Mouse (Mus musculus): ENCODE results near the gene Tnrc6c. TPM values are rescaled to one million over a fixed set of nuclear protein-coding genes. Genes with fewer than 3 reads are reported as not detected.
"Not testable (repeated sequence)": the region's sequence is repeated elsewhere in the genome, so short reads cannot be mapped to it uniquely, and the experiment has no call there.

Gene Tnrc6c
- total RNA-seq, 1 experiment from 2014 or later, result 60.8 TPM

- ATAC-seq (ENCODE audit: extremely low read depth, insufficient number of reproducible peaks, low FRiP score, poor library complexity, severe bottlenecking), result peak; percentile 17; the same call in 1 of the 2 replicates
Measured at GRCm38 (mm10) chr11:117779434-117780198, 125.5 kb downstream of the Tnrc6c start.

- no peak for ATAC-seq (ENCODE audit: extremely low read depth, insufficient number of reproducible peaks, low FRiP score, poor library complexity, severe bottlenecking)
Measured at GRCm38 (mm10) chr11:117780199-117780515, 126.1 kb downstream of the Tnrc6c start.

- peak; percentile 64 for ATAC-seq (ENCODE audit: extremely low read depth, insufficient number of reproducible peaks, low FRiP score, poor library complexity, severe bottlenecking)
Measured at GRCm38 (mm10) chr11:117780582-117781111, 126.6 kb downstream of the Tnrc6c start.

GRCm38 (mm10) chr11:117781199-117781821, 127.2 kb downstream of the Tnrc6c start:
- peak; percentile 14 for ATAC-seq (ENCODE audit: extremely low read depth, insufficient number of reproducible peaks, low FRiP score, poor library complexity, severe bottlenecking)

DNA sequence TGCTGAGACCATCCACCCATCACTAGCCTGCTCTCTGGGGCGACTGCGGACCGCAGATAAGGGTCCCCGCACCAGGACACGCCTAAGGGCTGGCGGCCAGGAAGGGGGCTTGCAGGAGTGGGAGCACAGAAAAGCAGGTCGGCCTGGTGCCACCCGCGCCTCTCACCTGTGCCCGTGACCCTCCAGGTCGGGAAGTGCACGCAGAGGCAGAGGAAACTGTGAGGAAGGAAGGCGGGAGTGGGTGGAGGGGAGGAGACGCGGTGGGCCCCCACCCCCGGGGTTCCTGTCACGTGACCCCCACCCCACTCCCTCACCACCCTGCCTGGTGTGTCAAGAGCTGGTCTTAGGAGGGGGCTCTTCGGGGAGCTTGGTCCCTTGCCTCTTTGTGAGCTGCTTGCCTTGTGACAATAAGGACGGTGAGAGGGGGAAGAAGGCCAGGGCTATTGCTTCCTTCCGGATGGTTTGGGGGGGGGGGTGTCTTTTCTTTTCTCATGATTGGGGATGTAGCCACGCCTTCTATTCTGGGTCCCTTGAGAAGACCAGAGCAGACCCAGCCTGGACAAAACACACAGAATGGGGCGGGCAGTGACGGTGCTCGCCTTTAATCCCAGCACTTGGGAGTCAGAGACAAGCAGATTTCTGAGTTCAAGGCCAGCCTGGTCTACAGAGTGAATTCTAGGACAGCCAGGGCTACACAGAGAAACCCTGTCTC, 128.1 kb downstream of the Tnrc6c start, which contains the start of the genes Tmc8 and Tmc6:
Gene Tmc8 (plus strand): TSS at position 84 of the 712 bp plus-strand sequence.
Gene Tmc6 (minus strand): TSS at position 206 of the 712 bp plus-strand sequence.
- peak; percentile 13 for ATAC-seq (ENCODE audit: extremely low read depth, insufficient number of reproducible peaks, low FRiP score, poor library complexity, severe bottlenecking)

DNA sequence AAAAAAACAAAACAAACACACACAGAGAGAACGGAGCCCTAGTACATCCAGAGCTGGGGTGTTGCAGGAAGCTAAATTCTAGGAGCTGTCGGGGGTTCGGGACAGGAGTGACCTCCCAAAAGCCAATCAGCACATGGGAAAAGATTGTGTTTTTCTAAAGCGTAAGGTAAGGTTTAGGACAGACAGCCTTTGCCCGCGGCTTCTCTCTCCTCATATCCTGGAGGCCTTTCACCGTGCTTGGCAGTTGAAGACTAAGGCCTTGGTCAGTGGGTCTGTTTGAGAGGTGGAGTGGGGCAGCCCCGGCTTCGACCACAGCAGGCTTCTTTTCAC, 128.6 kb downstream of the Tnrc6c start:
- no peak for ATAC-seq (ENCODE audit: extremely low read depth, insufficient number of reproducible peaks, low FRiP score, poor library complexity, severe bottlenecking)

- ATAC-seq (ENCODE audit: extremely low read depth, insufficient number of reproducible peaks, low FRiP score, poor library complexity, severe bottlenecking), result peak; percentile 6; the same call in 1 of the 2 replicates
Measured at GRCm38 (mm10) chr11:117783089-117783488, 129.0 kb downstream of the Tnrc6c start.

GRCm38 (mm10) chr11:117783683-117784309, 129.7 kb downstream of the Tnrc6c start:
- ATAC-seq (ENCODE audit: extremely low read depth, insufficient number of reproducible peaks, low FRiP score, poor library complexity, severe bottlenecking), result no peak

DNA sequence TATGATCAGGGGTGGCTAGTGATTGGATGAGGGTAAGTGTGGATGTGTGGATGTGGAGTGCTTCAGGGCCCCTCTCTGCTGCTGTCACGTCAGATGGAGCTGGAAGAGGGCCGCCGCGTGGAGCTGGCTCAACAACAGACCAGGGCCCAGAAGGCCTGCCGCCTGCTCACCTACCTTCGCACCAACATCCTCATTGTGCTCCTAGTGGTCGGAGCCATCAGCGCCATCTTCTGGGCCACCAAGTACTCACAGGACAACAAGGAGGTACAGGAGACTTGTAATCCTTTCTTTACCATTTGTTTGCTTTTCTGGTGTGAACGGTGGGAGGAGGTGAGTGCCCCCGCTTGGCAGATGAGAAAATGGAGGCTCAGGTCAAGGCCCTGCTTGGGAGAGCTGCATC, 132.2 kb downstream of the Tnrc6c start:
- ATAC-seq (ENCODE audit: extremely low read depth, insufficient number of reproducible peaks, low FRiP score, poor library complexity, severe bottlenecking), result peak; percentile 56

DNA sequence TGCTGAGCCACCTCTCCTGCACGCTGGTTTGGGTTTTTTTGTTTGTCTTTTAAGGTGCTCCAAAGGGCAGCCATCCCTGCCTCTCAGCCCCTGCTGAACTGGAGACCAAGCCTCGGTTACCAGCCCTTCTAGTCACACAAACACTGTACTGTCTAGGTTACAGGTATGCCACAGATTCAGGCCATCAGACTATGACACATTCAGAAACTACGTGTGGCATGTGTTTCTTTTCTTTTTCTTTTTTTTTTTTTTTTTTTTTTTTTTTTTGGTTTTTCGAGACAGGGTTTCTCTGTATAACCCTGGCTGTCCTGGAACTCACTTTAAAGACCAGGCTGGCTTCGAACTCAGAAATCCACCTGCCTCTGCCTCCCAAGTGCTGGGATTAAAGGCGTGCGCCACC, 134.4 kb downstream of the Tnrc6c start:
- not testable (repeated sequence) for ATAC-seq (ENCODE audit: extremely low read depth, insufficient number of reproducible peaks, low FRiP score, poor library complexity, severe bottlenecking)

DNA sequence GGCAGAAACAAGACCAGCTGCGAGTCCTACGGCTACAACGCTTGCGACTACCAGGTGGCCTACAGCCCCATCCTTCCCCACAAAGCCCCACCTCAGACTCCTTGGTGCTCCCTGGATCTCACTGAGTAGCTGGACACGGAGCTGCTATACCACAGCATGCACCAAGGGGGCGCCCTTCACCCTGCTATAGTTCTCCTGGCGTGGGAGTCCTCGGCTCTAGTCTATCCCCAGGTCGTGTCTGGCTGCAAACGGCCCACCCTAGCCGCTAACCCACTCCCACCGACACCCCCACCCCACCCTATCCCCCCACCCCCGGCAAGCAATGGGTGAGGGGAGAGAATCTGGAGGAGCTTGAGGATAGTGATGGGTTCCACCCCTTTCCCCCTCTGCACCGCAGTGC, 136.2 kb downstream of the Tnrc6c start:
- ATAC-seq (ENCODE audit: extremely low read depth, insufficient number of reproducible peaks, low FRiP score, poor library complexity, severe bottlenecking), result peak; percentile 45

DNA sequence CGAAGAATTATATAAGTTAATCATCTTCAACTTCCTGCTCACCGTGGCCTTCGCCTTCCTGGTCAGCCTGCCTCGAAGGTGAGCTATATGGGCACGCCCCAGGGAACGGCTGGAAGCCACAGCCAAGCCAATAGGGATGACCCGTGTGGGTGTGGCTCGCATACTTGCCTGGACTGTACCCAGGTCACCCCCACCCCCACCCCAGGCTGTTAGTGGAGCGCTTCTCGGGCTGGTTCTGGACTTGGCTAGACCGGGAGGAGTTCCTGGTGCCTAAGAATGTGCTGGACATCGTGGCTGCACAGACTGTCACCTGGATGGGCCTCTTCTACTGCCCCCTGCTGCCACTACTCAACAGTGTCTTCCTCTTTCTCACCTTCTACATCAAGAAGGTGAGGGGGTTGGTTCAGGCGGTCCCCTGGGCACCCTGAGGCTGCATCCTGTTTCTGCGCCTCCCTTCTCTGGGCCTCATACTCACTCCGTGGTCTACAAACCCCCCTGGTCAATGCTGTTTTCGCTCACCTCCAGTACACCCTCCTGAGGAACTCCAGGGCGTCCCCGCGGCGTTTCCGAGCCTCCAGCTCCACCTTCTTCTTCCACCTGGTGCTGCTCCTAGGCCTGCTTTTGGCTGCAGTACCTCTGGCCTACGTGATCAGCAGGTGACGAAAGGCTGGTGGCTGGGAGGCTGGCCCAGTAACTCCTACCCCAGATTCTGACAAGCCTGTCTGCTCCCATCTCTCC, 136.8 kb downstream of the Tnrc6c start:
- ATAC-seq (ENCODE audit: extremely low read depth, insufficient number of reproducible peaks, low FRiP score, poor library complexity, severe bottlenecking), result 0 out of 2 replicates have a peak, but pooled peaks have one; percentile 6

- ATAC-seq (ENCODE audit: extremely low read depth, insufficient number of reproducible peaks, low FRiP score, poor library complexity, severe bottlenecking), result no peak
Measured at GRCm38 (mm10) chr11:117791441-117791761, 137.3 kb downstream of the Tnrc6c start.

- ATAC-seq (ENCODE audit: extremely low read depth, insufficient number of reproducible peaks, low FRiP score, poor library complexity, severe bottlenecking), result peak; percentile 86
Measured at GRCm38 (mm10) chr11:117792281-117792888, 138.3 kb downstream of the Tnrc6c start.

DNA sequence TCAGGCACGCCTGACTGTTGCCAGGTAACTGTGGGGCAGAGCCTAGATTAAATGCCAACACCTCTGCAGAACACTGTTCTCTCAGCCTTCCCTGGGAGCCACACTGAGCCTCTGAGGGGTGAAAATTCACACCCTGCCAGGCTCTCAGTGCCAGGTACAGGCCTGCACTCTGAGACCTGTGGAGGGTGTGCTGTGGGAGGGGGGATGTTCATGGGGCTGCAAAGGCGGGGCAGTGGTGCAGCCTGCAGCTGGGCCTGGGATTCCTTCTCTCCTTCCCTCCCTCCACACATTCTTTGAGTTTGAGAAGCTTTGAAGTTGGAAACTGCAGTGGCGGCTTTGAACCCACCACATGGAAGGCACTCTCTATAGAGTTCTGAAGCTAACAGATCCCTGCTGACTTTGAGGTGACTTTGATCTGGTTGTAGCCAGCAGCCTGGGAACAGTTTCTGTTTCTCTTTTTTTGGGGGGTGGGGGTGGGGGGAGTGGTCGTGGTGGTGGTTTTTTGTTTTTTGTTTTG, 140.0 kb downstream of the Tnrc6c start:
- ATAC-seq (ENCODE audit: extremely low read depth, insufficient number of reproducible peaks, low FRiP score, poor library complexity, severe bottlenecking), result no peak

DNA sequence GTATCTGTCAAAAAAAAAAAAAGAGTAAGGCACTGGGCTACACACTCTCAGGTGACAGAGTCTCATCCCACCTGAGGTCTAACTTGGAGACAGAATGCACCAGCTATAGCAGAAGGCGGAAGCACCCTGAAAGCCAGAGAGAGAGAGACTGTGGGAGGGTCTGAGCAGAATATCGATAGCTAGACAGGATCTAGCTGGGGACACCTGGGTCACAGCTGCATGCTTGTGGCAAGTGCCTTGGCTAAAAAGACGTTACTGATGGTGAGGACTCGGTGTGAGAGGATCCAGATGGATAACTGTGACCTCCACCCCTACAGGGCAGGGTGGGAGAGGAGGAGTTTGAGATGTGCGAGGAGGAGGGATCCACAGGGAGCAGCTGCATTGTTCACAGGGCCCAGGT, 142.9 kb downstream of the Tnrc6c start:
- no peak for ATAC-seq (ENCODE audit: extremely low read depth, insufficient number of reproducible peaks, low FRiP score, poor library complexity, severe bottlenecking)

DNA sequence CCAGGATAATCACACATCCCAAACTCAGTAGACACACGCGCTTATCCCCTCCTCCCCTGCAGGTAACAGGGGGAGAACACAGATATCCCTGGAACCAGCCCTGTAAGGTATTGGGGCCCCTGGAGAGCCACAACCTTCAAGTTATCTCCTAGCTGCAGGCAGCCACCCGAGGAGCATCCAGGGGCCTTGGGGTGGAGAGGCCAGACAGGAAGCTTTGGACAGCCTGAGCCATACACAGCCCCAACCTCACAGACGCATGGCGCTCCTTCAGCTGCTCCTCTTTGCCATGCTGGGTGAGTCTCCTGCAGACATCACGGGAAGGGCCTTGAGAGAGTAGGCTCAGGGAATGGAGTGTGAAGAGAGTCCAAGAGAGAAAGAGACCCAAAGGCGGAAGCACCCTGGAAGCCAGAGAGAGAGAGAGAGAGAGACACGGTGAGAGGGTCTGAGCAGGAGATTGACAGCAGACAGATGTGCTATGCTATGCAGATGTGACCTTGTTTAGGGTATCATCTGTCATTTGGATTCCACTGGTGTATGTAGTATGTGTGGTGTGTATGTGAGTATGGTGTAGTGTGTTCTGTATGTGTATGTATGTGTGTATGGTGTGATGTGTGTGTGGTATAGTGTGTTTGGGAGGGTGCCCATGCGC, 143.5 kb downstream of the Tnrc6c start, which contains the start of gene 6030468B19Rik:
Gene 6030468B19Rik (plus strand): TSS at position 150 of the 649 bp plus-strand sequence.
- no peak for ATAC-seq (ENCODE audit: extremely low read depth, insufficient number of reproducible peaks, low FRiP score, poor library complexity, severe bottlenecking)

DNA sequence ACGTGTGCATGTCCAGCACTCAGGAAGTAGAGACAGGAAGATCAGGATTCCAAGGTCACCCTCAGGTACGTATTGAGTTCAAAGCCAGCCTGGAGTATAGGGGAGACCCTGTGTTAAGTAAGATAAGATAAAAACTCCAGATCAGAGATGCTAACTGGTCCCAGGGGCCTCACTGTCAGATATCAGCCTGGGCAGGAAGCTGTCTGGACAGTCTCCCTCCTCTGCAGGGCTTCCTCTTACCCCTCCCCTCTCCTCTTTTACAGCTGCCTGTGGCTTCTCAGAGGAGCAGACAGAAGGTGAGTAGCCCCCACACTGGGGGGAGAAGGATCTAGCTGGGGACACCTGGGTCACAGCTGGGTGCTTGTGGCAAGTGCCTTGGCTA, 144.1 kb downstream of the Tnrc6c start:
- peak; percentile 30 for ATAC-seq (ENCODE audit: extremely low read depth, insufficient number of reproducible peaks, low FRiP score, poor library complexity, severe bottlenecking)

Data from neutrophil, adult 5-6 weeks (primary cell).